Mouse (Mus musculus) bone marrow macrophage, adult 2 months (primary cell): Measurements from ENCODE around the gene Itga4.

Source experiments
- CTCF ChIP-seq: IDR thresholded peaks from 2 replicates; pipeline ENCODE4 v1.5.1; 2012; ENCODE audit warnings: low read depth, mild to moderate bottlenecking, low read length, moderate library complexity
- POLR2A ChIP-seq: IDR thresholded peaks from 2 replicates; pipeline ENCODE4 v1.6.1; 2012; ENCODE audit warnings: mild to moderate bottlenecking, low read depth, low read length, borderline replicate concordance

DNA sequence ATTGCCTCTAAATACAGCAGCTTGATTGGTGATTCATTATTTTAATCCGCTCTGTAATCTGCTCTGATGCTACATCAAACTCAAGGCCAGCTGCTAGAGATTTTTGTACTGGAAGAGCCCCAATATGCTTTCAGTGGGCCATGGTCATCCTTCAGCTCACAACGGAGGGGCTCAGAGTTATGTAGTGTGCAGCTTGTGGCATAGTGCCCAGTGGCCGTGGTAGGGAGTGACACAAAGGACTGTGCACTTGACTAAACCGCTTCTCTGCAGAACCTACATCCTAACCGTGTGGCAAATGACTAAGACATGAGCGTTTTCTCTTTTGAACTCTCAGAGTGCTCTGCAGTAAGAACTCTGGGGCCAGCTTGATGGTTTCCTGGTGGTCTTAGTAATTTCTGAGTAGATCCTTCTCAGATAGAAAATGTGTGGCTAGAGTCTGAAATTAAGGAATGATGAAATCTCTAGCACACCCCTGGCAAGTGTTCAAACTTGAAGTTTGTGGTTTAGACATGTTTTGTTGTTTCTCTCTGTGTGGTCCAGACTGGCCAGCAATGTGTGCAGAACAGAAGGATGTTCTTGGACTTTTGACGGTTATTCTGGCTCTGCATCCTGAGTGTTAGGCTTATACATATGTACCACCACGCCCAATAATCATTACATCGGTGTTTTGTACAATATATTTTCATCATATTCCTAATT is 61.1 kb downstream of the Itga4 start:
- TF ChIP-seq CTCF (no peak), POLR2A (no peak)
